Mouse (Mus musculus) heart, adult 2 months (tissue): ENCODE data around the gene Zfp110. TPM values are rescaled to one million over a fixed set of nuclear protein-coding genes. Genes with fewer than 3 reads are reported as not detected.
"Not testable (repeated sequence)": the region's sequence is repeated elsewhere in the genome, so short reads cannot be mapped to it uniquely, and the experiment has no call there.

ENCODE experiments used
- DNase-seq, 2 experiments: peaks; one replicate each; pipeline ENCODE4 v3.0.0; 2021
- H3K27ac ChIP-seq: fragments of 200-600 bp; 2 replicates; pipeline ENCODE4 v1.8.1; 2022
- H3K27me3 ChIP-seq: fragments of 200-500 bp; 2 replicates; pipeline ENCODE4 v1.6.1; 2012; ENCODE audit warnings: mild to moderate bottlenecking, low read length, inconsistent platforms, mixed read lengths; ENCODE audit not compliant: control insufficient read depth, insufficient read depth
- H3K36me3 ChIP-seq: fragments of 200-500 bp; 2 replicates; pipeline ENCODE4 v1.6.1; 2012; ENCODE audit warnings: low read length, inconsistent platforms; ENCODE audit not compliant: control insufficient read depth, insufficient read depth
- H3K4me1 ChIP-seq: fragments of 200-500 bp; 2 replicates; pipeline ENCODE4 v1.6.1; 2011; ENCODE audit warnings: low read length; ENCODE audit not compliant: control insufficient read depth, insufficient read depth
- H3K4me3 ChIP-seq: fragments of 200-600 bp; 2 replicates; pipeline ENCODE4 v1.8.1; 2022
- H3K79me2 ChIP-seq: fragments of 200-500 bp; replicated peaks from 2 replicates; pipeline ENCODE4 v1.6.1; 2012; ENCODE audit warnings: mild to moderate bottlenecking, inconsistent platforms, low read length, moderate library complexity, mixed read lengths; ENCODE audit not compliant: control insufficient read depth, insufficient read depth
- H3K9ac ChIP-seq: fragments of 200-500 bp; 2 replicates; pipeline ENCODE4 v1.6.1; 2012; ENCODE audit warnings: low read depth, mild to moderate bottlenecking, control low read depth, inconsistent platforms, low read length, mixed read lengths
- CTCF ChIP-seq: fragments of 200-600 bp; IDR thresholded peaks from 2 replicates; pipeline ENCODE4 v1.8.1; 2022; ENCODE audit warnings: antibody characterized with exemption, mild to moderate bottlenecking, moderate library complexity
- EP300 ChIP-seq: fragments of 200-500 bp; IDR thresholded peaks from 2 replicates; pipeline ENCODE4 v1.6.1; 2011; ENCODE audit warnings: low read depth, low read length, control low read depth; ENCODE audit not compliant: insufficient read depth
- POLR2A ChIP-seq: fragments of 200-500 bp; IDR thresholded peaks from 2 replicates; pipeline ENCODE4 v1.6.1; 2011; ENCODE audit warnings: mild to moderate bottlenecking, low read depth, low read length, control low read depth; ENCODE audit not compliant: insufficient read depth
- WGBS: fragments of 180-500 bp; shearing (Covaris S2); methylation state at CpG from one replicate; pipeline ENCODE4 v1.1.7; 2018; 5-methylcytosine and 5-hydroxymethylcytosine counted together
- intact Hi-C: fragments of 180-260 bp; cut with DNase I; formaldehyde crosslinking; loops from one replicate; pipeline ENCODE4 v1.15.1; 2025
- polyA plus RNA-seq: library from polyadenylated mRNA; depleted of rRNA; stranded (reverse); fragments of >200 nt; gene quantifications from 2 replicates; pipeline ENCODE4 v1.2.3, GENCODE M21; 2012
- total RNA-seq, 2 experiments: library from RNA; stranded (reverse); gene quantifications; 2 replicates each; pipeline ENCODE4 v1.2.3; 2021

The Zfp110 gene
- total and polyA plus RNA-seq, 3 experiments, result 4.9 to 18.0 (median 15.9) TPM

DNA sequence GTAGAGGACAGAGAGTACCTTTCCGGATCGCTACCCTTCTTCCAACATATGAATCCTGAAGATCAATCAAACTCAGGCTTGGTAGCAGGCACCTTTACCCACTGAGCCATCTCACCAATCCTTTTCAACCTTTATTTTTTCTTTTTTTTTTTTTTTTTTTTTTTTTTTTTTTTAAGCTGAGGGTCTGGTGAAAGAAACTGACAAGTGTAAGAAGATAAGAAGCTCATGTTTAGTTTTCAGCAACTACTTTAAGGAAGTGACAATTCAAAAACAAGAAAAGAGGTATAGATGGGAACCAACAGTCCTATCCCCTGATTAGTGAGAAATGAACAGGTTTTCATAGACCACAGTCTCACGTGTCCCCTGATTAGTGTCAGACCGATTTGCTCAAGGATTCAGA is 1.2 kb downstream of the Zfp110 start:
- Histone ChIP-seq H3K9ac (no peak overlapping the region), H3K79me2 (no peaks in the 10 kb centered on the region), H3K36me3 (peaks cover 19% of the 10 kb centered on the region), H3K27me3 (no peaks in the 10 kb centered on the region), H3K4me1 (peaks cover 2% of the 10 kb centered on the region; the same call in 1 of the 2 replicates), H3K27ac (no peak overlapping the region), H3K4me3 (peak overlapping the region; percentile 62; the same call in 1 of the 2 replicates)
- no peak for DNase-seq
- intact Hi-C loops, result loop anchor here (2.0 to 10.0 kb wide), 6 partner anchors 17 to 361 kb away; partner anchors contain the start of genes Mzf1, Zfp128, Zfp329 and Zfp606
- WGBS, result 94% methylated on average over 4 of the region's 4 CpGs
- TF ChIP-seq CTCF, result no peak
- TF ChIP-seq EP300, result no peak
- no peak for TF ChIP-seq POLR2A

DNA sequence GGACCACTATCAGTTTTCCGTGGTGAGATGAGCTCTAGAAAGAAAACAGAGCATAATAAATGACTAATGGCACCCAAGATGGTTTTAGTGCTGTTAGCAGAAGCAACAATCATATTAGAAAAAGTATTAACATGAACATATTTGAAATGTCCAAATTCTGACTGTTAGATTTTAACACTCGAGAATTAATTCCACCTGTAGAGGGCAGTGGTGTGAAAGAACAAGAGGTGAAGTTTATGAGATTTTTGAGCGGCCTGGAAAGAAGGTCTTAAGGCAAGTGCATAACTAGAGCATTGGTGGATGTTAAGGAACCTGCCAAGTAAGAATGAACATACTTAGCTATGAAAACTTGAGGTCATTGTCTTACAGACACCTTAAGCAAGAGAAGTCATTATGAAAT is 39.7 kb downstream of the Zfp110 start:
- Histone ChIP-seq H3K4me1 (no peaks in the 10 kb centered on the region), H3K79me2 (no peaks in the 10 kb centered on the region), H3K27ac (no peak overlapping the region), H3K36me3 (no peaks in the 10 kb centered on the region), H3K9ac (no peak overlapping the region), H3K27me3 (no peaks in the 10 kb centered on the region), H3K4me3 (no peak overlapping the region)
- no peak for TF ChIP-seq POLR2A
- TF ChIP-seq EP300, result no peak
- TF ChIP-seq CTCF, result peak; percentile 73
- intact Hi-C loops, result no loop called here
- DNase-seq, result no peak
- 11% methylated on average over 3 of the region's 3 CpGs for WGBS

DNA sequence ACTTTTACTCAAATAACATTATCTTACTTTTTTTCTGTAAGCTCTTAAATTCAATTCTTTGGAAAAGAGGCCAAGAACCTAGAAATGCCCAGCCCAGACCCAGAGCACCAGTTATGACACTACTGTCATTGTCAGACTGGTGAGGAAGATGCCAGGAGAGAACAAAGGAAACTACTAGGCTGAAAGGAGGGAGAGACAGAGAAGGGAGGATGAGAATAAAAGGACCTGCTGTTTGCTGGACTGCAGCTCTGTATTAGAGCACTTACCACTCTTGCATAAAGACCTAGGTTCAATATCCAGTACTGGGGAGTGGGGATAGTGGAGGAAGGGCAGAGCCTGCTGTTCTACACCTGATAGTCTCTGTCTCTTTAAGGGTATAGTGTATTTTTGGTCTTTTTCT is 45.5 kb downstream of the Zfp110 start:
- Histone ChIP-seq H3K36me3 (0 out of 2 replicates have a peak, but pooled peaks cover 1% of the 10 kb centered on the region), H3K4me1 (peaks cover 2% of the 10 kb centered on the region; the same call in 1 of the 2 replicates), H3K27ac (no peak overlapping the region), H3K4me3 (no peak overlapping the region), H3K79me2 (no peaks in the 10 kb centered on the region; the same call in 1 of the 2 replicates), H3K27me3 (no peaks in the 10 kb centered on the region), H3K9ac (no peak overlapping the region)
- TF ChIP-seq EP300, result no peak
- no peak for TF ChIP-seq CTCF
- TF ChIP-seq POLR2A, result no peak
- intact Hi-C loops, result loop anchor here (2.0 to 5.0 kb wide), 4 partner anchors 45 to 403 kb away; partner anchors contain the start of genes Lig1, Mzf1, Zfp110 and Zfp606
- DNase-seq, result no peak

DNA sequence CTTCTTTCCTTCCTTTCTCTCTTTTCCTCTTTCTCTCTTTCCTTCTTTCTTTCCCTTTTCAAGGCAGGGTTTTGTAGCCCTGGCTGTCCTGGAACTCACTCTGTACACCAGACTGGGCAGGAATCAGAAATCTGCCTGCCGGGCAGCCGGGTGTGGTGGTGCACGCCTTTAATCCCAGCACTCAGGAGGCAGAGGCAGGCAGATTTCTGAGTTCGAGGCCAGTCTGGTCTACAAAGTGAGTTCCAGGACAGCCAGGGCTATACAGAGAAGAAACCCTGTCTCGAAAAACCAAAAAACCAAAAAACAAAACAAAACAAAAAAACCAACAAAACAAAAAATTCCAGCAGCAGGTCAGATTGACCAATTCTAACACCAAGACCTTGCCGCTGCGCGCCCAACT is 45.9 kb downstream of the Zfp110 start:
- not testable (repeated sequence) for H3K36me3 ChIP-seq, H3K79me2 ChIP-seq, H3K27me3 ChIP-seq, H3K9ac ChIP-seq, DNase-seq, H3K4me1 ChIP-seq
- Histone ChIP-seq H3K4me3 (peak overlapping the region; percentile 79), H3K27ac (peak overlapping the region; percentile 18; the same call in 1 of the 2 replicates)
- intact Hi-C loops, result loop anchor here (2.0 to 5.0 kb wide), 4 partner anchors 46 to 403 kb away; partner anchors contain the start of genes Lig1, Mzf1, Zfp110 and Zfp606
- 44% methylated on average over 8 of the region's 8 CpGs for WGBS

DNA sequence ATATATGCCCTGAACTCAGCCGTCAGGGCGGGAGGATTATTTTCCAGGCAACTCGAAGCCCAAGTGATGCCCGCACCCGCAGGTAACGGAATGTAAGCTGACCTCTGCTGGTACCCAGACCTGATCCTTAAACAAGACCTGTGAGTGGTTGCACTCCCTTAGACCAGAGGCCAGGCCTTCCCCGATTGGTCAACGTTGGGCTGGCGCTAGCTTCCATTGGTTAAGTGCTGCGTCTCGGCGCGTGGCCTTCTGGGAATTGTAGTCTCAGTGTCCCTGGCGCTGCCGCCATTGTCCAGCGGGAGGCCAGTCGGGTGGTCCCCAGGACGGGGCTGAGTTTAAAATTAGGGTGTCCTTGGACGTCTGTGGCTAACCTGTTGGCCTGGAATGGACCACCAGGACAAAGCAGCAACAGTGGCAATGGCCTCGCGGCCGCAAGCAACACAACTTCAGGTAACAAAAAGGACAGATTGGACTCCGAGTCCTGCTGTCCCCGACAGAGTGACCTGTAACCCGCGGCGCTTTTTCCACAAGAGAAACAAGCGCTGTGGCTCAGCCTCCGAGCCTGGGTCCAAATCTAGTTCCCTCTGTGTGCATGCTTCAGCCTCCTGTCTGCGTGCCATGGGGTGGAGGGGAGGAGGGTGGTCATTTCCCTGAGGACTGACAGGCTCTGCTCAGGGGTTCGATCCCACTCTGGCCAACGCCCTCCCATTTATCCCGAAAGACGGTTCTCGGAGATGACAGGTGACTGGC is 46.5 kb downstream of the Zfp110 start, which contains the start of gene Zfp128:
Gene Zfp128, plus strand, starts transcription at position 267 of the 750 bp plus-strand sequence.
- Histone ChIP-seq H3K4me1 (peaks cover 2% of the 10 kb centered on the region; the same call in 1 of the 2 replicates), H3K36me3 (0 out of 2 replicates have a peak, but pooled peaks cover 1% of the 10 kb centered on the region), H3K4me3 (peak within 1 kb of the TSS; percentile 79), H3K27me3 (no peaks in the 10 kb centered on the region), H3K9ac (peak within 1 kb of the TSS; percentile 73), H3K27ac (peak within 1 kb of the TSS; percentile 87), H3K79me2 (no peaks in the 10 kb centered on the region; the same call in 1 of the 2 replicates)
- intact Hi-C loops, result loop anchor here (1.0 to 5.0 kb wide), 5 partner anchors 16 to 404 kb away; partner anchors contain the start of genes Lig1, Mzf1, Zfp110 and Zfp606
- TF ChIP-seq CTCF (peak; percentile 50), EP300 (no peak), POLR2A (peak; percentile 75)
- peak; percentile 93 to 95 for DNase-seq
- under 1% methylated on average over 35 of the region's 35 CpGs for WGBS
